Mouse (Mus musculus) adrenal gland, adult (tissue): ENCODE measurements at regions not wholly inside any gene's neighbourhood (a gene's known extent, or its start where the extent isn't known, plus 50 kb on each side); places are given as distances from the start of the nearest gene placed in this dataset.
A peak's percentile ranks its signal among the peaks of the same experiment; 100 is the strongest.

Experiments
- DNase-seq, 2 experiments: peaks; one replicate each; pipeline ENCODE4 v3.0.0; 2022 to 2023; ENCODE audit warnings: low spot score in 1 of 2; ENCODE audit not compliant: inconsistent age in 2 of 2

DNA sequence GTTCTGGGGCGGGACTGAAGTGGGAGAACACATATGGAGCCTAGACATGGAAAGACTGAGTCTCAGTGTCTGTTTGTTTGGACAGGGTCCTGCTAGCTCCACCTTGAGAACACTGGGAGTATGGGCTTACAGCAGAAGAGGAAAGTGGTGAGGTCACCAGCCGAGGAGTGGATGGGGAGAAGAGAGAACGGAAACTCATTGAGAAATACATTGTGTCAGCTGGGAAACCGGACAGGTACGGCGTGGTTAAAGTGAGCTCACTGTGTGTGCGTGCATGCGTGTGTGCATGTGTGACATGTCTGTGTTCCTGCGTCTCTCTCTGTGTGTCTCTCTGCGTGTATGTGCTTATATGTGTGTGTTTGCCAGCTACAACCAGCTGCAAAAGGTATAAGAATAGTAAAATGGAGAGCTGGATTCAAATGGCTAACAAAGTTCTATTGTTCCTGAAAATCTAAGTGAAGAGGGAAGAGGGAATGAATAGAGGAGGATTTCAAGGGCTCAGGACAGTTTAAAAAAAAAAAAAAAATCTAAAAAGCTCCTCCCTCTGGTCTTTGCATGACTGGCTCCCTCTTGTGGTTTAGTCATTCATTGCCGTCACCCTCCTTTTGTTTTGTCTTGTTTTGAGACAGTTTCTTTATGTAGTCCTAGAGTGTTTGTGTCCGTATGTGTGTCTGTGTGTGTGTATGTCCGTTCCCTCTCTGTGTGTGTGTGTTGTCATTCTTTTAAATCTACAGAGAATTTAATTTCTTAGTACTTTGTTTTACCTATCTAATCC lies 52.0 kb upstream of the Ak4 start:
- peak; percentile 46 to 86 for DNase-seq

DNA sequence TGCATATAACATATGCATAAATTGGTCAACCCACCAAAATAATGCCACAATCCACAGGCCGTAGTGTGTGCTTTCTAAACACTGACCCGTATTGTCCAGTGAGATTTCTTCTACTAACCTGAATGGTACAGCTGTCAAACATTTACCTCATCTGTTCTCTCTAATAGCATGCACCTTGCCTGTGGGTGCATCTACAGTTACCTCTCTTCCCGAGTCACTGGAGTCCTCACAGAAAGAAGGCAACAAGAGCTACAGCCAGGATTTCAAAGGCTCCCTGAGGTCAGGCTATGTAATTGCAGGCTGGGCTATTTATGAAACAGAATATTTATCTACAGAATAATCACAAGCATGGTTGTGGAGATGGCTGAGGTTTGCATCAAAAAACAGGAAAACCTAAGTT lies 53.8 kb upstream of the Ak4 start:
- no peak for DNase-seq

DNA sequence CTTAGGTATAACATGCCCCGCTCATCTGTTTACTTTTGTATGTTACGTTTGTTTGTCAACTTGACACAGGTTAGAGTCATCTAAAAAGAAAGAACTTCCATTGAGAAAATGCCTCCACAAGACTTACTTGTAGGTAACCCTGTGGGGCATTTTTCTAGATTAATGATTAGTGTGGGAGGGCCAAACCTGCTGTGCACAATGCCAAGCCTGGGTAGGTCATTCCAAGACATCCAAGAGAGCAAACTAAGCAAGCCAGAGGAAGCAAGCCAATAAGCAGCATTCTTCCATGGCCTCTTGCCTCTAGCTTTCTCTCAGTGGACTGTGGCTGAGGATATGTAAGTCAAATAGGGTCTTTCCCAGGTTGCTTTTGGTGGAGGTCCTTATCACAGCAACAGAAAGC lies 54.4 kb upstream of the Ak4 start:
- DNase-seq: peak in 1 of 2 experiments; percentile 26

DNA sequence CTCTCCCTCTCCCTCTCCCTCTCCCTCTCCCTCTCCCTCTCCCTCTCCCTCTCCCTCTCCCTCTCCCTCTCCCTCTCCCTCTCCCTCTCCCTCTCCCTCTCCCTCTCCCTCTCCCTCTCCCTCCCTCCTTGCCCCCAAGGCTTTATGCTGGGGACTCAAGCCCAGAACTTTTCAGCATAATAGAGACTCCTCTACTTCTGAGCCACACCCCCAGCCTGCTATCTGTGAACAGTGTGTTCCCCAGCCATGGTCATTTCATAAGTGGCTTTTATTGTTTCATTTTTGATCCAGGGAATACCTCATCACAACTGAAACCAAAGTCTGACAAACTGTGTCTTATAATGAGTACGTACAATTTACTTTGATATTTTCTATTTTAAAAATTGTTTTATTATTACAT lies 55.8 kb upstream of the Ak4 start:
- DNase-seq: peak; percentile 24 to 61

DNA sequence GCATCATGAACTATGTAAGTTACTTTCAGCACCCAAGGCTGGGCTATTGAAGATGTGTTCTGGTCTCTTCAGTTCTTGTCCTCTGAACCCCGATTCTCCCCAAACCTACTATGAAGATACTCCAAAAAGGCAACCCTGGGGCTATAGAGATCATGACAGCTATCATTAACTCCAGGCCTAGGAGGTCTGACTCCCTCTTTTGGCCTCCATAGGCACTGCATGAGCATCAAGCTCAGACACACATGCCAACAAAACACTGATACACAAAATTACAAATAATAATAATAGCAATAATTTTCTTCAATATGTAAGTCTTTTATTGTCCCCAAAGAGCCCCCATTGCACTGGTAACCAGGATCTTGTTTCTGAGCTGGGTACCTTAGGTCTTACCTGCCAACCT lies 57.3 kb upstream of the Ak4 start:
- peak in 1 of 2 experiments; percentile 46 for DNase-seq

DNA sequence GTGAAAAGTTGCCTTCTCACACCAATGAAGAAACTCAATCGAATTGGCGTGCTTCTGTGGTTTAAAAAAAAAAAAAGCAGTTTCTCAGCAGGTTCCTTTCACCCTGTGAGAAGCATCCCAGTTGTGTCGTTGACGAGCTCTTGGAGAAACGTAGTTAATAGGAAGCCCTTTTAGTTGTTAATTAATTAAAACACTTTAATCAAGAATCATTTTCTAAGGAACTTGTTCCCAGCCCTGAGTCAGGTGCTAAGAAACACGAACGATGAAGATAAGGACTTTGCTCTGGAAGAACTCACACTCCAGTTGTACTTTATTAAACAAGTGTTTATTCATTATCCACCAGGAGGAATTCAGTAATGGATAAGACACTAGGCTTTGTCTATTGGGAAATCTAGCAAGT lies 58.8 kb upstream of the Ak4 start:
- peak in 1 of 2 experiments; percentile 16 for DNase-seq

DNA sequence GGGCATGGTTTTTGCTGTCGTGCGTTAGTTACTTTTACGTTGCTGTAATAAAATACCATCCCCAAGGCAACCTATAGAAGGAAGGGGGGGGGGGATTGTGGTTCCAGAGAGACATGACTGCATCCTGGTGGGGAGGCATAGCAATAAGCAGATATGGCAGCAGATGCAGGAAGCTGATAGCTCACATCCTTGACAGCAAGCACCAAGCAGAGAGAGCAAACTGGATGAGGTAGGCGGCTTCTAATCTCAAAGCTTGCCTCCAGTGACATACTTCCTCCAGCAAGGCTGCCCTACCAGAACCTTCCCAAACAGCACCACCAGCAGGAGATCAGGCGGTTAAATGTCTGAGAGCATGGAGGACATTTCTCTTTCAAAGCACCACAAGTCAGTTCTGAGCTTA lies 60.0 kb upstream of the Ak4 start:
- DNase-seq: no peak

DNA sequence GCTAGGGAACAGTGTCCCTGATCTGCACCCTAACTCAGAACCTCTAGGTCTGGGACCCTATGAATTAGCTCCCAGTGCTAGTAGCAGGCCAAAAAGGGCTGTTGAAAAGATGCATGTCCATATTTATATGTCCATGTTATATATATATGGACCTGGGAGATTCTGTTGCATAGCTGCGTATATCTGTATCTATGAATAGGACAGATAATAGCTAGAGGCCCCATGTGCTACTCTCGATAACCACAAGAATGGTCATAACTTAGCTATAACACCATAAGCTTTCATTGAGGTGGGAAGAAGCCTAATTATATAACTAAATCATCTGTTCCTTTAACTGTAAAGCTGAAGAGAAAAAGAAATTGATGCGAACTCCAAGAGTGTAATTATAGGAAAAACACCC lies 60.6 kb upstream of the Ak4 start:
- no peak for DNase-seq

DNA sequence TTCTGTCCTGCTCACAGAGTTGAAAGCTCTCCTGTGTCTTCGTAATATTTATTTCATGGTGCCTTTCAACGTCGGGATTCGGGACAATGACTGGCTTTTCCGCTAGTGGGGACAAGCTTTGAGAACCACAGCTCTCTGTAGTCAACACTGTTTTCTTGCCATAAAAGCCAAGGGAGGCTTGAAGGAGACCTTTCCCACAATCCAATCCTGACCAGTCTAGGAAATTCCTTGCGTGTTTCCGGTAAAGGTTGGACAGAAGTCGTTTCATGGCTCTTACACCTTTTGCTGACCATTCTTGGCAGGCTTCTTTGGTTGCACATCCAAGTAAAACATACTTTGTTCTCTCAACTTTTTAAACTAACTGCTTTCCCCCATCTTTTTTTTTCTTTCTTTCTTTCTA lies 61.2 kb upstream of the Ak4 start:
- DNase-seq: no peak

DNA sequence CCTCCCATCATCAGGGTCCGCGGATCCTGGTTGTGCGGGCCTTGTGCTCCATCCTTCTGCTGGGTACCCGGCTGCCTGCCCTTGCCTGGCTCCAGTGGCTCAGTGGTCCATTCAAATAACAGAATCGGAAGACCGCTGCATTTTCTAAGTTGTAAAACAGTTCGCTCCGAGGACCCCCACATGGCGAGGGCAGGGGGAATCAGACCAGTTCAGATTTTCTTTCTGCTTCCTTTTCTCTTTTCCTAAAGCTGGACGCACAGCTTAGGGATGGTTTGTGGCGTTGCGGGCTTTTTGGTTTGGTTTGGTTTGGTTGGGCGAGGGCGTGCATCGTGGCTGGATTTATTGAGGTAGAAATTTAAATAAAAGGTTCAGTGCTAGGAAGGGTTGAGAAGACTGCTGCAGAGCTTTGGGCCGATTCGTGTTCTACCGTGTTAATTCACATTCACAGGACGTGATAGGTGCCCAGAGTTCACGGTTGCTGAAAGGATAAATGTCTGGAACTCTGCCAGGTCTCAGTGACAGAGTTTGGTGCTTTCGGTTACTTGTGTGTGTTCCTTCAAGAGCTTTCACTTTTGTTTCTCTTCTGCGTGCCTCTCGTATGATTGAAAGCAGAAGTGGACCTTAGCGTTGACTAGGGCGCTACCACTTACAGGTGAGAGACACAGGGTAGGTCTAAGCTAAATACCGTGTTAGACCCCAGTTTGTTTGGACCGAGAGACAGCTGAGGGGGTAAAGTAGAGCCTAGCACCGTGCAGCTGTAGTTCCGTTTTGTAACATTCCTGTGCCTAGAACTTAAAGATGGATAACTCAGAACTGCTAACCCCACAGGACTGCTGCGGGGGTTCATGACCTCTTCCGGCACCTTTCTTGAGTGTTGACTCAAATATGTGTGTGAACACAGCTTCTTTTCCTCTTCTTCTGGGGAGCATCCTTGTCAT lies 61.9 kb upstream of the Ak4 start:
- peak; percentile 68 to 94 for DNase-seq

DNA sequence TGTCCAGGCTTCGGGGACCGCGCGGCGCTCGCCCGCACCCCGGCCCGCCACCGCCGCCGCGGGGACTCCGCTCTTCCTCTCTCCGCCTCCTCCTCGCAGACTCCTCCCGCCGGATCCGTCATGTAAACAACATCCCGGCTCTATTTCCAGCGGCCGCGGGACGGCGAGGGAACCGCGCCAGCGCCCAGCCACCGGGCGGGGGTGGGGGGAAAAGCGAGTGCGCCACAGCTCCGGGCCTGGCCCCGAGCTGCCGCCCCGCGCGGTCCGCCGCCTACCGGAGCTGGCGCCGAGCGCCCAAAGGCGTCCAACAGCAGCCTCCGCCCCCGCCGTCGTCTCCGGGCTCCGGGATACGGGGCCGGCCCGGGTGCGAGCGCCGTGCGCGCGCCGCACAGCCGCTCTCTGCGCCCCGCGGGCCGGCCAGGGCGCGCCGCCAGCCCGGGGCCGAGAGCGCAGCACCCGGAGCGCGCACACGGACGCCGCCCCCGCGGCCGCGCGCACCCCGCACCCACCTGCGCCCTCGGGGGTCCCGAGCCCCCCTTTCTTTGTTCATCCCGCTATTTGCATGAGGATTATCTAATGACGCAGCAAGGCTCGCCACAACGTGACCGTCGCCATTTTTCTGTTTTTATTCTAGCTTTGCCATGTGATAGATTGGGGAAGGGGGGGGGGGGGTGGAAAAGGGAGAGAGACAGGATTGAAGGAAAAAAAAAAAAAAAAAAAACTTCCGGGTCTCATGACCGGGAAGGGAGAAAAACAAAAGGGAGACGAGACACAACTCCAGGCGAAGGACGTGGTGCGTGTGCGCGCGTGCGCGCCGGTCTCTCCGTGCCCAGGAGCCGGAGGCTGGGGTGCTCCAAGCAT lies 62.8 kb upstream of the Ak4 start:
- peak; percentile 92 to 97 for DNase-seq

DNA sequence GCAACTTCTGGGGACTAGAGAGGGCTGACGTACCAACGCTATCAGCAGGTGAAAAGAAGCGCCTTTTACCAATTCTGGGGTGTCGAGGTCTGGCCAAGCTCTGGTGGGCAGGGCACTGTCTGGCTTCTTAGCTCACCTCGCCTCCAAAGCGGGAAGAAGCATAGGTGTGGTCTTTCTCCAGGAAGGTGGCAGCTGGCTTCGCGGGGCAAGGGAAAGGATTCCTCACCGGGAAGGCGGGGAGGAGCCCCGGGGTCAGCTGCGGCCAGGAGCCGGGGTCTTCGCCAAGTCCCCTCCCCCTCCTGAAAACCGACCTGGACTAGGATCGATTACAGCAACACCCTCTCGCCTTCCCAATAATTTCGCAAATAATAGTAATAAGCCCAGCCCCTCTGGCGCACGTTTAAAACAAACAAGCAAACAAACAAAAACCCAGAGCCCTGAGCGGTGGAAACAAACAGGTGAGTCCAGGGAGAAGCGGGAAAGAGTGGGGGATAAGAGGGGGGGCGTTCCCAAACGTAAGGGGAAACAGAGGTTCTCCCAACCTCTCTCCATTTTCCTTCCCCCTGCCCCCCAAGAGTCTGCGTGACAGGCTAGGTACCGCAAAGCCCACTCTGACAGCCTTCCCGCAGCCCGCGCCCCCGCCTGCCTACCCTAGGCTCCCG lies 63.5 kb upstream of the Ak4 start:
- peak; percentile 67 to 88 for DNase-seq

DNA sequence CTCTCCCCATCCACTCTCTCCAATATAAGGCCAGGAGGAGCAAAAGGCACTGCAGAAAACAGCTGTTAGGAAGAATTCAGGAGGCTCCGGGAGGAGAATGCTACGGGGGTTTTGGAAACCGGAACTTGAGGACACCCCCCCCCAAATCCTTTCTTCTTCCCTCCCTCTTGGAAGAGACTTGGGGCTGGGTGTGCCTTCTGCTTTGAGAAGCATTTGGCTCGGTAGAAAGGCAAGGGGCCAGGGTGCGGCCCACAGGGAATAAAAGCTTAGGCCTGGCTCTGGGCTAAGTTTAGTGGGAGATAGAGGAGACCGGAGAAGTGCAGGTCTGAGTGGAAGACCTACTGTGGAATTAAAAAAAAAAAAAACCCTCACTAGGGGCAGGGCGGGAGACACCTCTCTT lies 64.1 kb upstream of the Ak4 start:
- peak; percentile 51 to 88 for DNase-seq

DNA sequence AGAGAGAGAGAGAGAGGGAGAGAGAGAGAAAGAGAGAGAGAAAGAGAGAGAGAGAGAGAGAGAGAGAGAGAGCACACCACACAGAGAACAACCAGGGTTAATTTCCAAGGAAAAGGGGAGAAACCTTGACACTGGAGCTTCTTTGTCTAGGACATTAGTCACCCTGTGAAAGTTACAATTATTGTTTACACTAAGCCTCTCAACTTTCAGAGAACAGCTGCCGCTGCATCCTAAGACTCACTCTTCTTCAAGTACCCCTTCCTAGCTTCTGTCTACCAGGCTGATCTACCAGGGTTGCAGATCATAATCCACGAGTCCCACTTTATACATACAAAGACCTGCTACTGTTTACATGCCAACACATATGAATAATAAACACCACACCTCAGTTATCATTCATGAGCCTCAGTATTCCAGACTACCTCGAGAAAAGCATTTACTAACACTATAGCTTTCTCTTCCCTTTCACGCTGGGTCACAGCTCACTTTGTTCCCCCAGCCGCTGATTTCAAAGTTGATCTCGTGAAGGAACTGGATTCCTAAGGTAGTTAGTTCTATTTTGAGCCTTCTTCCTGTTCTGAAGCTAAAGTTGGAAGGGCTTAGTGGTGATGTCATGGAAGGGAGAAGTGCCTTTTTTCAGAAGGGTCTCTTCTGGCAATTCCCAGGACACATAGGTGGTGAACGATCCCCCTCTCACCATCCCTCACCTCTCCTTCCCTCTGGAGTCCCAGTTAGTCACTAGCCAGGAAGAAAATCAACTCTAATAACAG lies 64.8 kb upstream of the Ak4 start:
- peak in 1 of 2 experiments; percentile 83 for DNase-seq

DNA sequence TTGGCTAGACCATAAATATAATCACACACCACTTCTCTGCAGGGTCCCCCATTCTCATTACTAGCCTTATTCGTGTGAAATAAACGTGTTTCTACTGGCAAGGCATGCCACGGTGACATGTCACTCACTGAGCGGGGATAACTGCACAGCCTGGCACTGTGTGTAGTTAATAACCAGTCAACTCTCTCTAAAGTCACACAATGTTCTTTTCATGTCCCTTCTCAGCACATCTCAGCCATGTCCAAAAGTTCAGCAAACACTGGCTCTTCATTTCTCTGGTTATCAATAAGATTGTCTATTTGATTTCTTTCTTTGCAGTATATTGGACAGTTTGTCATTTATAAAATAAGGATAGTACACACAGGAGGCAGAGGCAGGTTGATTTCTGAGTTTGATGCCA lies 66.9 kb upstream of the Ak4 start:
- peak in 1 of 2 experiments; percentile 44 for DNase-seq

DNA sequence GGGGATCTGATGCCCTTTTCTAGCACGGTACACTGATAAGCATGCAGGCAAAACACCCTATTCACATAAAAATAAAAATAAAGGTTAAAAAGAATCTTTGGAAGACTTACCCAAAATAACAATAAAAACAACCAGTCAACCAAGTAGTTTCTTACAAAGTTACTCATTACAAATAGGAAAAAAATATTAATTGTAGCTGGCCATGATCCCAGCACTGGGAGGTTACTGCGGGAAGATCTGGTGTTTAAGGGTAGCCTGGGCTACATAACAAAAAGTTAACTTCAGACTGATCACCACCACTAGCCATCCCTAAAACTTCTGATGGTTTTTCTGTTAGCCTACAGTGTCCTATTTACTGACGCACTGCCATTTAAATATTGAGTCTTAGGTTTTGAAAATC lies 67.4 kb upstream of the Ak4 start:
- peak in 1 of 2 experiments; percentile 35 for DNase-seq

DNA sequence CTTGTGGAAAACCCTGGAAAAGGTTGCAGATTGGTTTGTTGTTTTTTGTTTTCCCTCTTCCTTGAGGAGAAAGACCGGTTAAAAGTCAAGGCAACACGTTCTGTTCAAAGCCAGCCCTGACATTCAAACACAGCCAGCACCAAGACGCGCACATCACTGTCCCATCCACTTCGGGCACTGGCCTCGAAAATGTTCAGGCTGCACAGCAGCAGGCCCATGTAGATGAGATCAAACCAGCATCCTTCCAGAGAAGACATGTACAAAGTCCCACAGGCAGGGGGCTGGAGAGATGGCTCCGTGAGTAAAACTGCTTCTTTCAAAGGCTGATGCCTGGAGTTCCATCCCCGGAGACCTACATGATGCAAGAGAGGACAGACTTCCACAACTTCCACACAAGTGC lies 68.4 kb upstream of the Ak4 start:
- peak; percentile 83 to 93 for DNase-seq

DNA sequence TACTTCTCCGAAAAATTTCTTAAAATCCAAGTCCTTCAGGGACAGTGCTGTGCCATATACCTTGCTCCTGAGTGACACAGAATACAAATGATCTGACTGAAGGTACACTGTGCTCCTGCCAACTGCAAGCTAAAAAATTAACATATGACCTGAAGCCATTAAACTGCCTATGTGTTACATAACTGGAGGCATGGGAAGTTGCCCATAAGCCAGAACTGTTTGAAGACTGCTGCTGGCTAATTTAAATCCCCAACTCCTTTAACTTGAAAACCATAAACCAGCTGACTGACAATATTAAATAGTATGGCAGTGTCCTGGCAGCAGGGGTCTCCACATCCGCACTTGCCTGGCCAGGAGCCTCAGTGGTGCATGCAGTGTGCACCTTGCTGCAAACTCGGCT lies 68.9 kb upstream of the Ak4 start:
- DNase-seq: no peak

DNA sequence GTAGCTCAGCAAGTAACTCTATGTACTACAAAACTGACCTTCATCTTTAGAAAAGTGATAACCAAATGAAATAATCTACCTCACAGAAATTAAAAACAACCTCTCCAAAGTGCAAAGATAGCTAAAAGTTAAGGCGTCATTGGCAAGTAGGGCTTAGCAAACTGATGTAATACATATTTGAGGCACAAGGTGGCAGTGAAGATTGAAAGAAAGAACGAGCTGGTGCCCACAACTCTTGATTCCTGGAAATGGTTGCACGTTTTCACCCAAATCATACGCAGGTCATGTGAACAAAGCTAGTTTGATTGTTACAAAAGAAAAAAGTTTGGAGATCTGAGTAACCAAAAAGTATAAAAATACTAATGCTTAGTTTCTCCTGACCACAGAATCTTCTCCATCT lies 69.7 kb upstream of the Ak4 start:
- DNase-seq: peak; percentile 47 to 94

DNA sequence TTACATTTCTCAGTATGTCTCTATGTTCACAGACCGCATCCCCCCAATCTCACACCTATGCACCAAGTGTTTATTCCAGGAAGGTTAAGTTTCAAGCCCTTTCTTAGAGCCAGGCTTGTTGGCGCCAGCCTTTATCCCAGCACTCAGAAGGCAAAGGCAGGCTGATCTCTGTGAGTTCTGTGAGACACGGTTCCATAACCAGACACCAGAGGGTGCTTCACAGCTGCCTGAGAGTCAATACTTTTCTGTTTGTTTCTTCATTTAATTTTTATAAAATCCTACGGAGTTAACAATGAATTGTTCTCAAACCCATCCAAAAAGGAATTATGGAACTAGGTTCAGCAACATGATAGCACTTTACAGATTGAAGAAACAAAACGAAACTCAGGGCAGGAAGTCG lies 71.8 kb upstream of the Ak4 start:
- no peak for DNase-seq
